Mouse (Mus musculus) hindbrain, embryonic 15.5 days (tissue): ENCODE measurements around the gene Reep6. TPM values are rescaled to one million over a fixed set of nuclear protein-coding genes. Genes with fewer than 3 reads are reported as not detected.

Experiments
- ATAC-seq: fragments of 200-750 bp; cut with Nextera tagmentation; 2 replicates; pipeline ENCODE4 v1.8.0; 2017; ENCODE audit warnings: low read depth, moderate number of reproducible peaks, moderate TSS enrichment; ENCODE audit not compliant: low FRiP score
- H3K27ac ChIP-seq: fragments of 300-500 bp; sonication (generic); replicated peaks from 2 replicates; pipeline ENCODE4 v1.5.1; 2015; ENCODE audit warnings: mild to moderate bottlenecking, inconsistent platforms
- H3K27me3 ChIP-seq: fragments of 300-500 bp; sonication (generic); 2 replicates; pipeline ENCODE4 v1.6.1; 2015; ENCODE audit warnings: control low read depth, inconsistent platforms
- H3K36me3 ChIP-seq: fragments of 300-500 bp; sonication (generic); 2 replicates; pipeline ENCODE4 v1.6.1; 2015; ENCODE audit warnings: control low read depth, inconsistent platforms
- H3K4me1 ChIP-seq: fragments of 300-500 bp; sonication (generic); replicated peaks from 2 replicates; pipeline ENCODE4 v1.6.1; 2015; ENCODE audit warnings: control low read depth, inconsistent platforms
- H3K4me2 ChIP-seq: fragments of 300-500 bp; sonication (generic); 2 replicates; pipeline ENCODE4 v1.6.1; 2015; ENCODE audit warnings: moderate library complexity, mild to moderate bottlenecking, inconsistent platforms
- H3K4me3 ChIP-seq: fragments of 300-500 bp; sonication (generic); 2 replicates; pipeline ENCODE4 v1.5.1; 2015; ENCODE audit warnings: mild to moderate bottlenecking, inconsistent platforms
- H3K9ac ChIP-seq: fragments of 300-500 bp; sonication (generic); 2 replicates; pipeline ENCODE4 v1.6.1; 2015; ENCODE audit warnings: inconsistent platforms
- H3K9me3 ChIP-seq: fragments of 300-500 bp; sonication (generic); 2 replicates; pipeline ENCODE4 v1.6.1; 2016; ENCODE audit warnings: control low read depth, inconsistent platforms
- WGBS: fragments of 180-500 bp; shearing (Covaris S2); methylation state at CpG from one replicate; pipeline ENCODE4 v1.1.7; 2015; 5-methylcytosine and 5-hydroxymethylcytosine counted together
- polyA plus RNA-seq: library from polyadenylated mRNA; unstranded; fragments of >200 nt; fragmentation: Nextera tagmentation; extraction: Ambion mirVana; gene quantifications from 2 replicates; pipeline ENCODE4 v1.2.1, GENCODE M21; 2015

Gene Reep6
- polyA plus RNA-seq, 1 experiment from 2014 or later: 7.1 TPM

GRCm38 (mm10) chr10:80304458-80304857 lies 25.3 kb upstream of the Reep6 start:
- Histone ChIP-seq H3K36me3 (peaks cover 56% of the 10 kb centered on the region), H3K4me2 (peak overlapping the region; percentile 36), H3K27me3 (no peaks in the 10 kb centered on the region), H3K27ac (no peak overlapping the region), H3K9ac (no peak overlapping the region), H3K4me3 (no peak overlapping the region), H3K4me1 (peaks cover 67% of the 10 kb centered on the region), H3K9me3 (no peaks in the 10 kb centered on the region)
- ATAC-seq: no peak
- 34% methylated on average over 12 of the region's 12 CpGs for WGBS

DNA sequence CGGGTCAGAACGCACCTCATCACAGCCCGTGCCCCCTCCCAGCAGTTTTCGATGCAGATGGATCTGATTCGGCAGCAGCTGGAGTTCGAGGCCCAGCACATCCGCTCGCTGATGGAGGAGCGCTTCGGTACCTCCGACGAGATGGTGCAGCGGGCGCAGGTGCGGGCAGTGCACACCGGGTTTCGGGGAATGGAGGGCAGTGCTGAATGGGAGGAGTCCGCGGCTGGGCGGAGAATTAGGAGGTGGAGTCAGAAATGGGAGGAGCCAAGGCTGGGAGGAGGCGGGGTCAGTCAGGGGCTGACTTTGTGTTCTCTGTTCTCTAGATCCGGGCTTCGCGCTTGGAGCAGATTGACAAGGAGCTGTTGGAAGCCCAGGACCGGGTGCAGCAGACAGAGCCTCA lies 24.9 kb upstream of the Reep6 start:
- peak overlapping the region; percentile 36 for H3K4me2 ChIP-seq
- WGBS: 23% methylated on average over 25 of the region's 25 CpGs
- peaks cover 58% of the 10 kb centered on the region for H3K36me3 ChIP-seq
- no peak for ATAC-seq
- no peak overlapping the region for H3K4me3 ChIP-seq
- no peaks in the 10 kb centered on the region for H3K9me3 ChIP-seq
- no peak overlapping the region for H3K27ac ChIP-seq
- H3K9ac ChIP-seq: no peak overlapping the region
- H3K27me3 ChIP-seq: no peaks in the 10 kb centered on the region
- peaks cover 63% of the 10 kb centered on the region for H3K4me1 ChIP-seq

DNA sequence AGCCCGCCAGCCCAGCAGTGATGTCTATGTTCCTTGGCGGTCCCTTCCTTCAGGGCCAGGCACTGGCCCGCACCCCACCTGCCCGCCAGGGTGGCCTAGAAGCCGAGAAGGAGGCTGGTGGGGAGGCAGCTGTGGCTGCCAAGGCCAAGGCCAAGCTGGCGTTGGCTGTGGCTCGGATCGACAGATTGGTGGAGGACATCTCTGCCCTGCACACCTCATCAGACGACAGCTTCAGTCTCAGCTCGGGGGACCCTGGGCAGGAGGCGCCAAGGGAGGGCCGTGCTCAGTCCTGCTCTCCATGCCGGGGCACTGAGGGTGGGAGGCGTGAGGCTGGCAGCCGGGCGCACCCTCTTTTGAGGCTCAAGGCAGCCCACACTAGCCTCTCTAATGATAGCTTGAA lies 18.2 kb upstream of the Reep6 start:
- Histone ChIP-seq H3K27ac (no peak overlapping the region), H3K9ac (no peak overlapping the region), H3K36me3 (peaks cover 89% of the 10 kb centered on the region), H3K4me2 (no peak overlapping the region), H3K27me3 (no peaks in the 10 kb centered on the region), H3K9me3 (no peaks in the 10 kb centered on the region), H3K4me3 (no peak overlapping the region), H3K4me1 (peaks cover 37% of the 10 kb centered on the region)
- ATAC-seq: no peak
- WGBS: 87% methylated on average over 16 of the region's 16 CpGs

DNA sequence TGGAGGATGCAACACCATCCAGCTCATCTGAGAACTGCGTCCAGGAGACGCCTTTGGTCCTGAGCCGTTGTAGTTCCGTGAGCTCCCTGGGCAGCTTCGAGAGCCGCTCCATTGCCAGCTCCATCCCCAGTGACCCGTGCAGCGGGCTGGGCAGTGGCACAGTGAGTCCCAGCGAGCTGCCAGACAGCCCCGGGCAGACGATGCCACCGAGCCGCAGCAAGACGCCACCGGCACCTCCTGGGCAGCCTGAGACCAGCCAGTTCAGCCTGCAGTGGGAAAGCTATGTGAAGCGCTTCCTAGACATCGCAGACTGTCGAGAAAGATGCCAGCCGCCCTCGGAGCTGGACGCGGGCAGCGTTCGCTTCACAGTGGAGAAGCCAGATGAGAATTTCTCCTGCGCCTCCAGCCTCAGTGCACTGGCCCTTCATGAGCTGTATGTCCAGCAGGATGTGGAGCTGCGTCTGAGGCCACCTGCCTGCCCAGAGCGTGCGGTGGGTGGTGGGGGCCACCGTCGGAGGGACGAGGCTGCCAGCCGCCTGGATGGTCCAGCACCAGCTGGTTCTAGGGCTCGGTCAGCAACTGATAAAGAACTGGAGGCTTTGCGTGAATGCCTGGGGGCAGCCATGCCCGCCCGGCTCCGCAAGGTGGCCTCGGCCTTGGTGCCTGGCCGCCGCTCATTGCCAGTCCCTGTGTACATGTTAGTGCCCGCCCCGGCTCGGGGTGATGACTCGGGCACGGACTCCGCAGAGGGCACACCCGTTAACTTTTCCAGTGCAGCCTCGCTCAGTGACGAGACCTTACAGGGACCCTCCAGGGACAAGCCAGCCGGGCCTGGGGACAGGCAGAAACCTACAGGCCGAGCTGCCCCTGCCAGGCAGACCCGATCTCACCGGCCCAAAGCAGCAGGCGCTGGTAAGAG lies 16.9 kb upstream of the Reep6 start:
- peaks cover 37% of the 10 kb centered on the region for H3K4me1 ChIP-seq
- H3K27me3 ChIP-seq: no peaks in the 10 kb centered on the region
- H3K27ac ChIP-seq: no peak overlapping the region
- no peak for ATAC-seq
- H3K36me3 ChIP-seq: peaks cover 87% of the 10 kb centered on the region
- H3K9ac ChIP-seq: no peak overlapping the region
- H3K4me2 ChIP-seq: no peak overlapping the region
- WGBS: 67% methylated on average over 54 of the region's 54 CpGs
- H3K9me3 ChIP-seq: no peaks in the 10 kb centered on the region
- no peak overlapping the region for H3K4me3 ChIP-seq

- H3K4me2 ChIP-seq: no peak overlapping the region
- H3K9me3 ChIP-seq: no peaks in the 10 kb centered on the region
- no peak overlapping the region for H3K9ac ChIP-seq
- H3K4me1 ChIP-seq: peaks cover 41% of the 10 kb centered on the region
- H3K36me3 ChIP-seq: peaks cover 79% of the 10 kb centered on the region
- WGBS: 54% methylated on average over 20 of the region's 20 CpGs
- no peaks in the 10 kb centered on the region for H3K27me3 ChIP-seq
- H3K4me3 ChIP-seq: no peak overlapping the region
- no peak overlapping the region for H3K27ac ChIP-seq
- no peak for ATAC-seq
Measured at GRCm38 (mm10) chr10:80313627-80314201, 16.0 kb upstream of the Reep6 start.

DNA sequence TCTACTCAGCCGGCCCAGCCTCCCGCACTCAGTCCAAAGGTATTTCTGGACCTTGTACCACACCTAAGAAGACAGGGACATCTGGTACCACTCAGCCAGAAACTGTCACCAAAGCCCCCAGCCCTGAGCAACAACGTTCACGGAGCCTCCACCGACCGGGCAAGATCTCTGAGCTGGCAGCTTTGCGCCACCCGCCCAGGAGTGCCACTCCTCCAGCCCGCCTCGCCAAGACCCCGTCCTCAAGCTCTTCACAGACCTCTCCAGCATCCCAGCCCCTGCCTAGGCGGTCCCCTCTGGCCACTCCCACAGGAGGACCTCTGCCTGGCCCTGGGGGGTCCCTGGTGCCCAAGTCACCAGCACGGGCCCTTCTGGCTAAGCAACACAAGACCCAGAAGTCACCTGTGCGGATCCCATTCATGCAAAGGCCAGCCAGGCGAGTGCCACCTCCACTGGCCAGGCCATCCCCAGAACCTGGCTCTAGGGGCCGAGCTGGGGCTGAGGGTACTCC lies 15.2 kb upstream of the Reep6 start:
- WGBS: 67% methylated on average over 16 of the region's 16 CpGs
- H3K36me3 ChIP-seq: peaks cover 71% of the 10 kb centered on the region
- no peaks in the 10 kb centered on the region for H3K27me3 ChIP-seq
- H3K4me2 ChIP-seq: no peak overlapping the region
- no peak overlapping the region for H3K4me3 ChIP-seq
- no peak overlapping the region for H3K27ac ChIP-seq
- peaks cover 49% of the 10 kb centered on the region for H3K4me1 ChIP-seq
- H3K9ac ChIP-seq: no peak overlapping the region
- no peaks in the 10 kb centered on the region for H3K9me3 ChIP-seq
- no peak for ATAC-seq

GRCm38 (mm10) chr10:80315315-80315714 lies 14.4 kb upstream of the Reep6 start:
- no peak overlapping the region for H3K4me2 ChIP-seq
- peaks cover 69% of the 10 kb centered on the region for H3K36me3 ChIP-seq
- H3K4me3 ChIP-seq: no peak overlapping the region
- no peaks in the 10 kb centered on the region for H3K9me3 ChIP-seq
- no peak for ATAC-seq
- WGBS: 56% methylated on average over 27 of the region's 27 CpGs
- no peak overlapping the region for H3K9ac ChIP-seq
- no peaks in the 10 kb centered on the region for H3K27me3 ChIP-seq
- peaks cover 55% of the 10 kb centered on the region for H3K4me1 ChIP-seq
- no peak overlapping the region for H3K27ac ChIP-seq

GRCm38 (mm10) chr10:80316359-80316781 lies 13.4 kb upstream of the Reep6 start:
- Histone ChIP-seq H3K4me1 (peaks cover 55% of the 10 kb centered on the region), H3K4me3 (no peak overlapping the region), H3K9ac (no peak overlapping the region), H3K9me3 (no peaks in the 10 kb centered on the region), H3K27ac (0 out of 2 replicates have a peak overlapping the region, but pooled peaks have one; percentile 14), H3K27me3 (no peaks in the 10 kb centered on the region), H3K36me3 (peaks cover 64% of the 10 kb centered on the region), H3K4me2 (no peak overlapping the region)
- no peak for ATAC-seq
- 28% methylated on average over 11 of the region's 11 CpGs for WGBS

- Histone ChIP-seq H3K27ac (no peak overlapping the region), H3K4me2 (no peak overlapping the region), H3K4me3 (no peak overlapping the region), H3K4me1 (peaks cover 55% of the 10 kb centered on the region), H3K36me3 (peaks cover 57% of the 10 kb centered on the region), H3K9ac (no peak overlapping the region), H3K9me3 (no peaks in the 10 kb centered on the region), H3K27me3 (no peaks in the 10 kb centered on the region)
- ATAC-seq: no peak
- 53% methylated on average over 10 of the region's 10 CpGs for WGBS
Measured at GRCm38 (mm10) chr10:80317011-80317410, 12.7 kb upstream of the Reep6 start.

- no peaks in the 10 kb centered on the region for H3K27me3 ChIP-seq
- H3K4me2 ChIP-seq: peak within 1 kb of the TSS; percentile 91
- peak within 1 kb of the TSS; percentile 65 for H3K4me3 ChIP-seq
- ATAC-seq: peak; percentile 45
- WGBS: 1% methylated on average over 33 of the region's 34 CpGs
- no peaks in the 10 kb centered on the region for H3K9me3 ChIP-seq
- peaks cover 24% of the 10 kb centered on the region for H3K36me3 ChIP-seq
- H3K4me1 ChIP-seq: peaks cover 40% of the 10 kb centered on the region
- peak within 1 kb of the TSS; percentile 44; the same call in 1 of the 2 replicates for H3K27ac ChIP-seq
- peak within 1 kb of the TSS; percentile 58 for H3K9ac ChIP-seq
Measured at GRCm38 (mm10) chr10:80320340-80320760, 9.4 kb upstream of the Reep6 start, which contains the start of gene 2310011J03Rik. TSS of gene 2310011J03Rik (minus strand) at chr10:80320537.

- H3K9ac ChIP-seq: no peak overlapping the region
- WGBS: 72% methylated on average over 6 of the region's 6 CpGs
- no peaks in the 10 kb centered on the region for H3K9me3 ChIP-seq
- H3K36me3 ChIP-seq: peaks cover 16% of the 10 kb centered on the region
- peak overlapping the region; percentile 91; the same call in 1 of the 2 replicates for H3K4me2 ChIP-seq
- no peak overlapping the region for H3K4me3 ChIP-seq
- H3K27me3 ChIP-seq: no peaks in the 10 kb centered on the region
- ATAC-seq: no peak
- peaks cover 33% of the 10 kb centered on the region for H3K4me1 ChIP-seq
- no peak overlapping the region for H3K27ac ChIP-seq
Measured at GRCm38 (mm10) chr10:80321014-80321669, 8.6 kb upstream of the Reep6 start.
